Mouse (Mus musculus): Measurements from ENCODE around the gene Foxc1.

Foxc1 gene

DNA sequence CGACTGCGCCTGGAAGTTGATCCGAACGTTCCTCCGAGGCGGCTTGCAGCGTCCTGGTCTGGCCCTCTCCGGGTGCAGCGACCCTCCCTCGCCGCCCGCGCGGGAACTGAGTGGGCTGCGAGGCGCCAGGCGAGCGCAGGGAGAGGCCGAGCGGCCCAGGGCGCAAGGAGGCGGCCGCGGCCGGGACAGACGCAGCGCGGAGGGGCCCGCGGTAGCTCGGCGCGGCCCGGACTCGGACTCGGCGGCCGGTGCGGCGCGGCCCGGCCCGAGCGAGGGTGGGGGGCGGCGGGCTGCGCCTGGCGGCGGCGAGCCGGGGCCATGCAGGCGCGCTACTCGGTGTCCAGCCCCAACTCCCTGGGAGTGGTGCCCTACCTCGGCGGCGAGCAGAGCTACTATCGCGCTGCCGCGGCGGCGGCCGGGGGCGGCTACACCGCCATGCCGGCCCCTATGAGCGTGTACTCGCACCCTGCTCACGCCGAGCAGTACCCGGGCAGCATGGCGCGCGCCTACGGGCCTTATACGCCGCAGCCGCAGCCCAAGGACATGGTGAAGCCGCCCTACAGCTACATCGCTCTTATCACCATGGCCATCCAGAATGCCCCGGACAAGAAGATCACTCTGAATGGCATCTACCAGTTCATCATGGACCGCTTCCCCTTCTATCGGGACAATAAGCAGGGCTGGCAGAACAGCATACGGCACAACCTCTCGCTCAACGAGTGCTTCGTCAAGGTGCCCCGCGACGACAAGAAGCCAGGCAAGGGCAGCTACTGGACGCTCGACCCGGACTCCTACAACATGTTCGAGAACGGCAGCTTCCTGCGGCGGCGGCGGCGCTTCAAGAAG lies 680 bp downstream of the Foxc1 start:
- DNase-seq (ENCODE audit: low spot score): peak; percentile 31

DNA sequence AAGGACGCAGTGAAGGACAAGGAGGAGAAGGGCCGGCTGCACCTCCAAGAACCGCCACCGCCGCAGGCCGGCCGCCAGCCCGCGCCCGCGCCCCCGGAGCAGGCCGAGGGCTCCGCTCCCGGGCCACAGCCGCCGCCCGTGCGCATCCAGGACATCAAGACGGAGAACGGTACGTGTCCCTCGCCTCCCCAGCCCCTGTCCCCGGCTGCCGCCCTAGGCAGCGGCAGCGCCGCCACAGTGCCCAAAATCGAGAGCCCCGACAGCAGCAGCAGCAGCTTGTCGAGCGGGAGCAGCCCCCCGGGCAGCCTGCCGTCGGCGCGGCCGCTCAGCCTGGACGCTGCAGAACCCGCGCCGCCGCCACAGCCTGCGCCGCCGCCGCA lies 1.3 kb downstream of the Foxc1 start:
- no peak for DNase-seq (ENCODE audit: low spot score)

DNA sequence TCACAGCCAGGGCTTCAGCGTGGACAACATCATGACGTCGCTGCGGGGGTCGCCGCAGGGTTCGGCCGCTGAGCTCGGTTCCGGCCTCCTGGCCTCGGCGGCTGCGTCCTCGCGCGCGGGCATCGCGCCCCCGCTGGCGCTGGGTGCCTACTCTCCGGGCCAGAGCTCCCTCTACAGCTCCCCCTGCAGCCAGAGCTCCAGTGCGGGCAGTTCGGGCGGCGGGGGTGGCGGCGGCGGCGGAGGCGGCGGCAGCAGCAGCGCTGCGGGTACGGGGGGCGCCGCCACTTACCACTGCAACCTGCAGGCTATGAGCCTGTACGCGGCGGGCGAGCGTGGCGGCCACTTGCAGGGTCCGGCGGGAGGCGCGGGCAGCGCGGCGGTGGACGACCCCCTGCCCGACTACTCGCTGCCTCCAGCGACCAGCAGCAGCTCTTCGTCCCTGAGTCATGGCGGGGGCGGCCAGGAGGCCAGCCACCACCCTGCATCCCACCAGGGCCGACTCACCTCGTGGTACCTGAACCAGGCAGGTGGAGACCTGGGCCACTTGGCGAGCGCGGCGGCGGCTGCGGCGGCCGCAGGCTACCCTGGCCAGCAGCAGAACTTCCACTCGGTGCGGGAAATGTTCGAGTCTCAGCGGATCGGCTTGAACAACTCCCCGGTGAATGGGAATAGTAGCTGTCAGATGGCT lies 1.8 kb downstream of the Foxc1 start:
- peak; percentile 62 for DNase-seq (ENCODE audit: low spot score)

DNA sequence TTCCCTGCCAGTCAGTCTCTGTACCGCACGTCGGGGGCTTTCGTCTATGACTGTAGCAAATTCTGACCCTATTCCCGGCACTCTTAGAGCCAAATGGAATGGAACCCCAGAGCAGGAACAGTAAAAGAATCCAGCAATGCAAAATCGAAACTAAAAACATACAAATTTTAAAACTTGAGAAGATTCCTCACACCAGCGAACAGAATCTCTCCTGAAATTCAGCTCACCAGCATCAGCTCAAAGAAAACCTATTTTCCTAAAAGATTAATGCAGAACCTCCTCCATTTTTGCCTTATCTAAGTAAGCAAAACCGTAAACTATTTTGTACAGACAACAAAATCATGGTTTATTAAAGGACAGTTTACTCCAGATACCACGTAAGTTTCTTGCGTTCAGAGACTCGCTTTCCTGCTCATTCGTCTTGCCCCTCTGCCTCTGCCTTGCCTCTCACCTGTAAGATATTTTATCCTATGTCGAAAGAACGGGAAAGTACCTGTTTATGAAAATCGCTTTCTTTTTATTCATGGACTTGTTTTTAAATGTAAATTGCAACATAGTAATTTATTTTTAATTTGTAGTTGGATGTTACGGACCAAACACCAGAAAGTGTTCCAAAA lies 2.5 kb downstream of the Foxc1 start:
- DNase-seq (ENCODE audit: low spot score): no peak

DNA sequence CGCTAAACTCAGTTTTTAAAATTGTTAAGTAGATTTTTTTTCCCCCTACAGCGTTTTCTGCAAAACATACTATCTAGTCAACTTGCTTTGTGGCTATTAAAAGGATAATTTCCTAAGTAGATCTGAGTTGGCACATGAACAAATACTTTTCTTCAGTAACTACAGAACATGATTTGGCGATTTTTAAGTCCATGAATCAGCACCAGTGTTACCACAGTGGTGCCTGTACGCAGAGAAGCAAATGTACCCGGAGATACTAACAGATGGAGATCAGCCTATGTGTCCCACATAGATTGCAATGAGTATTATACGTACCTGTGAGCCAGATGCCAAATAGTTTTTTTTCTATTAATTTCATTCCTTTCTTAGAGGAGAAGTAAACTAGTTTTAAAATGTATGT lies 3.3 kb downstream of the Foxc1 start:
- no peak for DNase-seq (ENCODE audit: low spot score)

DNA sequence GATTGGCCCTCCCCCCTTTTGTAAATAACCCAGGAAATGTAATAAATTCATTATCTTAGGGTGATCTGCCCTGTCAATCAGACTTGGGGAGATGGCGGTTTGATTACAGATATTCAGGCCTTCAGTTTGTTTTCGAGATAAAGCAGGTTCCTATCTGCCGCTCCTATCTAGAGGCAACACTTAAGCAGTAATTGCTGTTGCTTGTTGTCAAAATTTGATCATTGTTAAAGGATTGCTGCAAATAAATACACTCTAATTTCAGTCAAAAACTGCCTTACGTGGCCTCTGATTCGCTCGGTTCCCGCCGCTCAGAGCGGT lies 3.9 kb downstream of the Foxc1 start:
- no peak for DNase-seq (ENCODE audit: low spot score)

DNA sequence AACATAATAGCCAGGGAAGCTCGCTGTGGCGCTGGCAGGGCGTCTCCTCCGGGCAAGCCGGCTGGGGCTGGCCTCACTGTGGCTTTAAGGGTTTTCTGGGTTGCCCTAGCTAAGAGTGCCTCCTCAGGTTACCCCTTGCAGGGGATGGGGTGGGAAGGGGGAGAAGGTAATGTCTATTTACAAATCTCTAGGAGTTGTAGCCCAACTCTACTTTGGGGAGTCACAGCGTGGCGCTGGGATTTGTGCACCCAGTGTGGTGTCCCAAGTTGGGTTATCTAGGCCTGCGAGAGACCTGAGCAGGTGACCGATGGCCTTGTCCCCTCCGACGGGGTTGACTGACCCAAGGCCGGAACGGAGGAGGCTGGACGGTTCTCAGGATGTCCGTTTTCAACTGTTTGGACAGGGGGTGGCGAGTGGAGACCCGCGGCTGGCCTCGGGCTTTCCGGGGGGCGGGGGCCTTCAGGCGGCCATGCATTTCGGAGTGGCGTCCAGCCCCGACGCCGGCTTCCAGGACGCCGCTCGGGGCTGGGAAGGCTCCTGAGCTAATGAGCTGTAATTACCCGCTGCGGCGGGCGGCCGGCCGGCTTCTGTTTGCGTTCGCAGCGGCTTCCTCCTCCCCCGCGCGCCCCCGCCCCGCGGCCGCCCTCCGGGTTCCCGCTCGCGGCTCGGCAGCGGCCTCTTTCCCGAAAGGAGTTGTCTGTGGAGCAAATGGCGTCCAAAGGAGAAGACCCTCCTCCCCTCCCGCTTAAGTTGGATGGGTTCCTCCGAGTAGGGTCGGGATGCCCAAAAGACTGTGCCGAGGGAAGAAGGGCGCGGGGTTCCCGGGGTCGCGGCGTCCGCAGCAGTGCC lies 4.5 kb downstream of the Foxc1 start:
- peak; percentile 64 for DNase-seq (ENCODE audit: low spot score)

DNA sequence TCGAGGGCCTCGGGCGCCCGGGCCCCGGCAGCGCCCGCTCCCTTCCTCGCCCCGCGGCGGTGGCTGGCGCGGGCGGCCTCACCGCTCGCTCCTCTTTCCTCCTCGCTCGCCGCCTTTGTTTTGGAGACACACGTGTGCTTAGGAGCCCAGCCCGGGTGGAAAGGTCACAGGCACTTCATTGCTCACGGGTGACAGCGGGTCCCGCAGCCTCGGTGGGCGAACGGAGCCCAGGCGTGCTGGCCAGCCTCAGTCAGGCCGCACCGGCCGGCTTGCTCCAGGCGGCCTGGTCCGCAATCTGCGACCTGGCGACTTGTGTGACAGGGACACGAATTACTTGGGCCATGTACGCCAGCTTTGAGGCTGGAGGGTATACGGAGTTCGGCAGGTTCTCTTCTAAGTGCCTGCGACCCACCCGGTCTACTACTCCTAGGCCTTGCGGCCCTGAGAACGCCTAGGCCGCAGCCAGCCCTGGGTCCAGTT lies 5.1 kb downstream of the Foxc1 start:
- peak; percentile 64 for DNase-seq (ENCODE audit: low spot score)

DNA sequence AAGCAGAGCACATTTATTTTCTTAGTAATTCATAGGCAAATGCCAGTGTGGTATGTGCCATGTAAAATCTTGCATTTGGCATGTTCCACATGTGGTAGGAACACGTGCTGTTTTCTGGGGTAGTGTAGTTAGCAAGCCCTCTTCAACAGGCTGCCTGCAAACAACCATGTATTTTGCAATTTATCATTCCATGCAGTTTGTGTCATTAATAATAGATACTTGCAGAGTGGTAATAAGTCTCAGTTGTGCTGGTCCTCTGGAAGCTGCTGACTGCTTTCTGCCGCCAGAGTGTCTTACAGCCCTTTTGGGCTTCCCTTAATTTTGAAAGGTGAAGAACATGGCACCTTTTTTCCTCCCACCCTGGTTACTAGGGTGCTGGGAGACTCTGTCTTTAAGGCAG lies 6.3 kb downstream of the Foxc1 start:
- no peak for DNase-seq (ENCODE audit: low spot score)

DNA sequence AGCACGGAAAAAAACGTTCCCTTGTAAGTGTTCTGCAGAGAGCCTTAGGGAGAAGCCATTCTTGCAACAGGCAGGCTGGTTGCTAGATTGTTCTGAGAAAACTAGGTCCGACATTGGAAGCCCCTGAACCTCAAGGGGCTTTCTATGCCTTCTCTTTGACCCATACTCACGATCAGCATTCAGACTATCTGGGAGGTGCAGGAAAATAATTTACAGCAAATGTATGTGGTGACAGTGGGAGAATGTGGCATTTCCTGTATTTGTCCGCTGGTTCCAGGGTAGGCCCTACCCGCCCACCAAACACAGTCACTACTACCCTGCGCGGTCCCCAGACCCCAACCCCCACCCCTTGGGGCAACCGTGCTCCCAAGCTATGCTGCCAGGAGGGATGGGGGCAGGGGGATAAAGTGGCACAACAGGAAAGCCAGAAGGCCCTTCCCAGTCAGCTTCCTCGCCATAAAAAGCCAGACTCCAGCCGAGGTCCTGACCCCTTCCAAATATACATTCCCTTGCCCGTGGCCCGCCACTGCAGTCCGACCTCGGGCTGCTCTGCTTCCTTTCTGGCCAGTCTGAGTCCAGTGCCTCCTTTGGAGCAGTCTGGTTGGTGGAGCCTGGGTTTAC lies 9.1 kb downstream of the Foxc1 start:
- DNase-seq (ENCODE audit: low spot score): no peak

DNA sequence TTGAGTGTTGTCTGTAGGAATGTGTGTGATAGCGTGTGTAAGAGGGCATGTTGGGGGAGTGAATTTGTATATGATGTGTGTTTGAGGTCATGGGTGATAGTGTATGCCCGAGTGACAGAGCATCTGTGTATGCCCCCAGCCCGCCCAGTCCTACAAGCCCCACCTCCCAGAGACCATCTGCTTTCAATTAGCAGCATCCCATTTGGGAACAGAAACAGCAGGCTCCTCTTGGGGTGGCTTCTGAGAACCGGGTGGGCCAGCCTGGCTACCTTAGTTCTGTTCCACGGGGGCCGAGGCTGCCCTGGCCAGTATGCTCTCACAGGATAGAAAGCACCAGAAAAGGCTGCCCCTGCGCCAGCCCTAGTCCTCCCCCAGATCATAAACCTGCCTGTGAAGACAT lies 11.9 kb downstream of the Foxc1 start:
- DNase-seq (ENCODE audit: low spot score): no peak

DNA sequence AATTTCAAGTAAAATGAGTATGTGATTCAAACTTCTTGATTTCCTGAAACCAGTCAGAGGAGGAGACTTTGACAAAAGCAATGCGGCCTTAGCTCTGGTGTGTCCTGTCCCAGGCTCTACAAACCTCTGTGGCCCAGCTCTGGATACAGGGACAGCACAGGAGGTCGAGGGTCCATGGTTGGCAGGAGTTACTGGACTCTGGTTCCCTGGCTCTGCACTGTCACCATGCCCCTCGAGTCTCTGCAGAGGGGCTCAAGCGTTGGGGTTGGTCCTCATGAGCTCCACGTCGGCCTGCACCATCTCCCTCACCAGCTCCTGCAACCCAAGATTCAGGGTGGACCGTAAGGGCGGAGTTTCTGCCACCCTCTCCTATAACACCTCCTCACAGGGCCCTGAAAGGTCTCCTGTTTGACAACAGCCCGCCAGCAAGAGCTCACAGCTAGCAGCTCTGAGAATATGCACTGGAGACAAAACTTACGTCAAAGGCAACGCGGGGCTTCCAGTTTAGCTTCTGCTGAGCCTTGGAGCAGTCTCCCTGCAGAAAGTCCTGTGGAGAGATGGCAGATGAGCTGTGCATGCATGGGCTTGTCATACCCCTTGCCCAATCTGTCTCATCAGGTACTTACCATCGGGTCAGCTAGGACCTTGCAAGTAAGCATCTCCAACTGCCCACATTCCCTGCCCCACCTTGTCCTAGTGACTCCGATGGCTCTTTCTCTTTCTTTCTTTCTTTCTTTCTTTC lies 13.4 kb downstream of the Foxc1 start:
- no peak for DNase-seq (ENCODE audit: low spot score)

DNA sequence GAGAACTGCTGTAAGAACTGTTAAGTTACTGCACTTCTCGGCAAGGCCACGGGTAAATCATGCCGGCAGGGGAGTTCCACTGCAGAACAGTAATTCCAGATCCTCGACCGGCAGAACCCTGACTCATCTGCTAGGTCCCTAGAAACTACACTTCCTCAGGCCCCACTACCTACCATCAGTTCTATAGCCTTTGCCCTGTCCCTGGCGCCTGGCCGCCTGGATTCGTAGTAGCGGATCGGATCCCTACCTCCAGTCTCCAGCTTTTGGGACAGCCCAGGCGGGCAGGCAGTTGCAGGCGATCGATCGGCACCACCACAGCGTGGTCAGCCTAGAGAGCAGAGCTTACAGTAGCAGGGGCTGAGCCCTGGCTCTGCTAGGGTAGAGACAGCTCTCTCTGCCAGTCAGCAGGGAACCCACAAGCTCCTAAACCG lies 14.2 kb downstream of the Foxc1 start:
- no peak for DNase-seq (ENCODE audit: low spot score)

DNA sequence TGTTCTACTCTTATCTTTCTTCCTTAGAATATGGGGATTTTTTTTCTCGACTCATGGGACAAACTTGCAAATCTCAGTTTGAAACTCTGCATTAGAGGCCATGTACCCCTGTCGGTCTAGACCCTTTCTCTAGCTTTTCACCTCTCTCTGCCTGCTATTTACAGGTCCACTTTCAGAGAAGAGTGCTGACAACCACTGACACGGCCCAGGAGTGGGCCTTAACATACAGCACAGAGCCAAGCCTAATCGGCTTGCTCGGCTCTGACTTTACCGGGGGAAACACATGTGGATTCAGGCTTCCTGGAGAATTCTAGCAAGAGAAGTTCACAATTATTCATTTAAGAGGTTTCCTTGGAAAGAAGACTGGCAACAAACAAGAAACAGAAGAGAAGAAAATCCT lies 14.6 kb downstream of the Foxc1 start:
- no peak for DNase-seq (ENCODE audit: low spot score)

DNA sequence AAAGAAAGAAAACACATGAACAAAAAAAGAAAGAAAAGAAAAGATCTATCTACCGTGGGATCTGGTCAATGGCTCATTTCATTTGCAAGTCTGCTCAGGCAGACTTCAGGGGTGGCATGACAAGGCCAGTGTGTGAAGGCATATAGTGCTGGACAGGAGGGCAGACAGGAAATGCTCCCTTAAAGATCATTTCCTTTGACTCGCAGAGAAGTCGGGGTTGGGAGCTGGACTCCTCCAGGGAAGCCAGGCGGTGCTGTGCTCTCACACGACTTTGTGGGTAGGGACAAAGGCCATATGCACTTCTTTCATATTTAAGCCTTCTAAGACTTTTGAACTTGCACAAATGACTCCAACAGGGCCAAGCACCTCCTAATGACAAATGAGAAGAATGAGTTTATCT lies 16.9 kb downstream of the Foxc1 start:
- DNase-seq (ENCODE audit: low spot score): no peak

DNA sequence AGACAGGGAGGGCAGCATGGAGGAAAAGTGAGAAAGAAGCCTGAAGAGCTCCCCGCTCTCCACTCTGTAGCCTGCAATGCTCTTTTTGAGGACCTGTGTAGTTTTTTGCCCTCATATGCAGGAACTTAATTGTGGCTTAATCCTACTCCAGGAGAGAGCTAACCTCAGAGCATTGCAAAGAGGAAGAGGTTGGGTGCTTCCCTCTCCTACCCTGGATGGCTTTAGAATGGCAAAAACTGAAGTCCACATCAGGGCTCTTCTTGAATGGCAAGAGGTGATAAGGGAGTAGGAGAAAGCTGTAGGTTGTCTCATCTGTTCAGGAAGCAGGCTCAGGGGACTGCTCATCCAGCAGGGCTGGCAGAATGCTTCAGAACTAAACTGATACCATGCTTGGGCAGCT lies 18.7 kb downstream of the Foxc1 start:
- no peak for DNase-seq (ENCODE audit: low spot score)

DNA sequence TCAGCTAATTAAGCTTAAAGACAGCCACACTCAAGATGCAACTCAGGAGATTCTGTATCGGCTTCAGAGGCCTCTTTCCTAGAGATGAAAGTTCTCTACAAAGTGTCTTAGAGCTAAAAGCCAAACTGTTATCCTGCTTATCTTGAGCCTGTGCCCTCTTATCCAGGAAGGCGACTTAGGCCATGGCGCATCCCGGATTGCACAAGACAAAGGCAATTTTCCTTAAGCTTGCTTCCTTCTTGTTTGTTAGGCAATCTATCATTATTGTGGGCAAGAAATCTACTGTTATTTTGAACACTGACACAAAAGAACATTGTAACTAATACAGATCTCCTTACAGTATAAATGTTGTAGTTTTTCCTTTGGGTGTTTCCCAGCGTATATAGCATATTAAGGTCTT lies 20.7 kb downstream of the Foxc1 start:
- DNase-seq (ENCODE audit: low spot score): no peak

DNA sequence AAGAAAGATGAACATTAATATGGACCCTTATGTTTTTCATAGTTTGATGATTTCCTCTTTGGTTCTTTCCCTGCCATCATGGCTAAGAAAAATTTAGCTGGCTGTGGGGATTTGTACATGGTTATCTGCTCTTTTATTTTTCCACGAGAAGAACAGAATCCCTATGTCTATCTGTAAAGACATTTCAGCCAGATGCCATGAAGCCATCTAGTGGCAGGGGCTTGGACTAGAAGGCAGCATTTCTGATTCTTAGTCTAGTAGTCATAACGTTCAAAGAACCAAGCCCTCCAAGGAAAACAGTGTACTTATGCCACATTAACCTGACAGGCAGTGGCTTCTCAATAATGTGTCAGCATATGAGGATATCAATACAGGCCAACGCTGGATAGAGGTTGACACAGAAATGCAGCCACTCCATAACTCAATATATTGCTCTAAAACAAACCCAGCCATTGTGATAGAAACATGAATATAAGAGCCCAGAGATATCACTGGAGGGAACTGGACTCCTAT lies 21.4 kb downstream of the Foxc1 start:
- DNase-seq (ENCODE audit: low spot score): no peak

DNA sequence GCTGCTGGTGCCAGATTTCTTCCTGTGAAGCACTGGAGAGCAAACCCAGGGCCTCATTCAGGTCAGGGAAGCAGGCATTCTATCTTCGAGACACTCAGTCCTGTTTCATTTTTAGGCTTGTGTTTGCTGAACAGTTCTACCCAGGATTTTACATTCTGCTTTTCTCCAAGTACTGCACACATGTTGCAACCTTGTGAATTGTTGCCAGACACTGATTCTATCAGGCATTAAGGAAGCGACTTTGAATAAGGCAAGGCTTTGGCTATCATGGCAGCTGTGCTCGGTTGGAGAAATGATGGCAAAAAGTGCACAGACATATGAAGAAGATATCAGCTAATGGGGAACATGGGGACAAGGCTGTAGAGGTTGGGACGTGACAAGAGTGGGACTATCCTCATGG lies 22.0 kb downstream of the Foxc1 start:
- no peak for DNase-seq (ENCODE audit: low spot score)

DNA sequence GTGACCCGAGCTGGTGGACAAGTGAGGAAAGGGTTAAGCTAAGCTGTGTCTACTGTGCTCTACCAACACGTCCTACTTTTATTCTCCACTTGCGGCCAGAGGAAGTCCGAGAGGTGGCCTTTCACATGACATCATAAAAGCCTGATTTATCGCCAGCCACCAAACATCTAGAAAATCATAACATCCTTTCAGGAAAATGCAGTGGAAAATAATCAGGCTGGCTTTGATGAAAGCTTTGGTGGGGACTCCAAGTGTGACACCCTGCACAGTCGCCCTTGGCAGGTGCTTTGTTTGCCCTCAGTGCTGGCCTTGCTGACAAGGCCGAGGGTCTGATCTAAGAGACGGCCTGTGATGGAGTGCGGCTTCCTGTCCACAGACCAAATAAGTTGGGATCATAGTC lies 23.9 kb downstream of the Foxc1 start:
- no peak for DNase-seq (ENCODE audit: low spot score)

DNA sequence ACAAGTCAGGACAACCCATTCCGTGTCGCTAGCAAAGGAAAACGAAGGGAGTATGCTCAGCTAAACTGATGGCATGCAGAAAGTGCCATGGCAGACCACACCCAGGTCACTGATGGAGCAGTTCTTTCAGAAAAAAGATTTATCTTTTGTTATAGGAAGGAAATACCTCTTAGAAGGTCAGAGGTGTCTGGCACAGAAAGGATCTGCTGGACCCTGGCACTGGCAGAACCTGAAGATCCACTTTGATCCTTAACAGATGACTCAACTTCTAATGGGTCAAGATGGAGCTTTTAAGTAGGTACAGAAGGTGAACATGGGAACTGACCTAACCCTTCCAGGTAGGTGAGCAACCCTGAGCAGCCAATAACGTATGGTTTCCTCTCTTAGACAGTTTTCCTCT lies 29.4 kb downstream of the Foxc1 start:
- no peak for DNase-seq (ENCODE audit: low spot score)

Measured in testis, postnatal 14 days (tissue).